Mouse (Mus musculus) hindbrain, postnatal 0 days (tissue): ENCODE data around the gene Mob4. TPM values are rescaled to one million over a fixed set of nuclear protein-coding genes. Genes with fewer than 3 reads are reported as not detected.
A peak's percentile ranks its signal among the peaks of the same experiment; 100 is the strongest.

Experiments used
- ATAC-seq: fragments of 200-750 bp; cut with Nextera tagmentation; 2 replicates; pipeline ENCODE4 v1.8.0; 2017; ENCODE audit warnings: mild to moderate bottlenecking, moderate TSS enrichment, moderate library complexity
- DNase-seq: peaks from one replicate; pipeline ENCODE4 v3.0.0-alpha.2; 2015; ENCODE audit warnings: low spot score
- H3K27ac ChIP-seq: fragments of 300-500 bp; sonication (generic); 2 replicates; pipeline ENCODE4 v1.5.1; 2014; ENCODE audit warnings: mild to moderate bottlenecking
- H3K27me3 ChIP-seq: fragments of 300-500 bp; sonication (generic); 2 replicates; pipeline ENCODE4 v1.6.1; 2014; ENCODE audit warnings: low read length, mixed read lengths; ENCODE audit not compliant: insufficient read depth
- H3K36me3 ChIP-seq: fragments of 300-500 bp; sonication (generic); 2 replicates; pipeline ENCODE4 v1.6.1; 2014; ENCODE audit warnings: low read length, mixed read lengths; ENCODE audit not compliant: insufficient read depth
- H3K4me1 ChIP-seq: fragments of 300-500 bp; sonication (generic); 2 replicates; pipeline ENCODE4 v1.6.1; 2014; ENCODE audit warnings: antibody characterized with exemption, low read length, mixed read lengths; ENCODE audit not compliant: insufficient read depth
- H3K4me2 ChIP-seq: fragments of 300-500 bp; sonication (generic); 2 replicates; pipeline ENCODE4 v1.6.1; 2014; ENCODE audit warnings: low read depth, mild to moderate bottlenecking, low read length, moderate library complexity, mixed read lengths
- H3K4me3 ChIP-seq: fragments of 300-500 bp; sonication (generic); 2 replicates; pipeline ENCODE4 v1.5.1; 2014; ENCODE audit warnings: low read length
- H3K9ac ChIP-seq: fragments of 300-500 bp; sonication (generic); replicated peaks from 2 replicates; pipeline ENCODE4 v1.6.1; 2014; ENCODE audit warnings: mild to moderate bottlenecking, low read length, moderate library complexity, mixed read lengths
- H3K9me3 ChIP-seq: fragments of 300-500 bp; sonication (generic); 2 replicates; pipeline ENCODE4 v1.6.1; 2016; ENCODE audit warnings: low read length, mixed read lengths
- CTCF ChIP-seq: IDR thresholded peaks from 2 replicates; pipeline ENCODE4 v1.5.1; 2016; ENCODE audit warnings: antibody characterized with exemption, control low read depth, low read depth
- WGBS: fragments of 180-500 bp; shearing (Covaris S2); extraction: QIAGEN DNeasy Blood & Tissue Kit; methylation state at CpG from one replicate; pipeline ENCODE4 v1.1.7; 2014; 5-methylcytosine and 5-hydroxymethylcytosine counted together
- polyA plus RNA-seq: library from polyadenylated mRNA; unstranded; fragments of >200 nt; fragmentation: Nextera tagmentation; extraction: Ambion mirVana; gene quantifications from 2 replicates; pipeline ENCODE4 v1.2.1, GENCODE M21; 2015
- total RNA-seq: library from RNA; depleted of rRNA; stranded (reverse); fragments of >200 nt; gene quantifications from 2 replicates; pipeline ENCODE4 v1.2.3, GENCODE M21; 2014; rRNA removed

Mob4 gene
- total and polyA plus RNA-seq, 2 experiments from 2014 or later, result 53.6 to 146 TPM

GRCm38 (mm10) chr1:55194064-55194915, 63.3 kb downstream of the Mob4 start:
- peak overlapping the region; percentile 35 for H3K4me2 ChIP-seq
- 26% methylated on average over 19 of the region's 19 CpGs for whole genome bisulfite sequencing
- no peaks in the 10 kb centered on the region for H3K9me3 ChIP-seq
- H3K4me1 ChIP-seq, result peaks cover 11% of the 10 kb centered on the region
- TF ChIP-seq CTCF, result no peak
- no peaks in the 10 kb centered on the region for H3K27me3 ChIP-seq
- 0 out of 2 replicates have a peak overlapping the region, but pooled peaks have one; percentile 6 for H3K9ac ChIP-seq
- peak overlapping the region; percentile 27 for H3K27ac ChIP-seq
- H3K4me3 ChIP-seq, result no peak overlapping the region; the same call in 1 of the 2 replicates
- no peaks in the 10 kb centered on the region for H3K36me3 ChIP-seq
- ATAC-seq (peak; percentile 43; the same call in 1 of the 2 replicates), DNase-seq (peak; percentile 59)

- Histone ChIP-seq H3K9me3 (no peaks in the 10 kb centered on the region), H3K4me1 (peaks cover 11% of the 10 kb centered on the region), H3K27ac (peak overlapping the region; percentile 27), H3K4me3 (no peak overlapping the region), H3K4me2 (peak overlapping the region; percentile 35; the same call in 1 of the 2 replicates), H3K9ac (no peak overlapping the region), H3K36me3 (no peaks in the 10 kb centered on the region), H3K27me3 (no peaks in the 10 kb centered on the region)
- TF ChIP-seq CTCF, result no peak
- DNase-seq (peak; percentile 62), ATAC-seq (no peak)
- WGBS, result 44% methylated on average over 4 of the region's 4 CpGs
Measured at GRCm38 (mm10) chr1:55195021-55195420, 64.0 kb downstream of the Mob4 start.

- no peak for ATAC-seq
- Histone ChIP-seq H3K27ac (no peak overlapping the region), H3K4me3 (no peak overlapping the region), H3K4me1 (peaks cover 11% of the 10 kb centered on the region), H3K4me2 (no peak overlapping the region), H3K9ac (no peak overlapping the region), H3K36me3 (no peaks in the 10 kb centered on the region), H3K27me3 (no peaks in the 10 kb centered on the region), H3K9me3 (no peaks in the 10 kb centered on the region)
- no peak for TF ChIP-seq CTCF
- 60% methylated on average over 6 of the region's 6 CpGs for WGBS
- no peak for DNase-seq
Measured at GRCm38 (mm10) chr1:55196327-55197003, 65.4 kb downstream of the Mob4 start.

- H3K27me3 ChIP-seq, result no peaks in the 10 kb centered on the region
- DNase-seq (no peak), ATAC-seq (no peak)
- H3K36me3 ChIP-seq, result no peaks in the 10 kb centered on the region
- H3K27ac ChIP-seq, result no peak overlapping the region
- no peak overlapping the region for H3K9ac ChIP-seq
- H3K4me3 ChIP-seq, result no peak overlapping the region
- peaks cover 14% of the 10 kb centered on the region for H3K4me1 ChIP-seq
- H3K9me3 ChIP-seq, result no peaks in the 10 kb centered on the region
- WGBS, result 28% methylated on average over 3 of the region's 3 CpGs
- TF ChIP-seq CTCF, result no peak
- H3K4me2 ChIP-seq, result no peak overlapping the region
Measured at GRCm38 (mm10) chr1:55198719-55199118, 67.7 kb downstream of the Mob4 start.

- Histone ChIP-seq H3K27ac (peak overlapping the region; percentile 58), H3K4me3 (no peak overlapping the region), H3K36me3 (no peaks in the 10 kb centered on the region), H3K27me3 (no peaks in the 10 kb centered on the region), H3K4me2 (peak overlapping the region; percentile 6; the same call in 1 of the 2 replicates), H3K9me3 (no peaks in the 10 kb centered on the region), H3K4me1 (peaks cover 4% of the 10 kb centered on the region; the same call in 1 of the 2 replicates), H3K9ac (no peak overlapping the region)
- 45% methylated on average over 18 of the region's 18 CpGs for WGBS
- ATAC-seq (peak; percentile 81), DNase-seq (peak; percentile 56)
- no peak for TF ChIP-seq CTCF
Measured at GRCm38 (mm10) chr1:55201850-55202752, 71.1 kb downstream of the Mob4 start.

Other genes with a start within 250 kb of the Mob4 start
- gene Ankrd44, start 204.8 kb upstream of the Mob4 start, total RNA-seq, result 41.9 and 82.9 TPM in 2 replicates
- gene Ankrd44, start 204.8 kb upstream of the Mob4 start, polyA plus RNA-seq, result 13.7 and 13.8 TPM in 2 replicates
- 141 and 306 TPM in 2 replicates for gene Sf3b1, start 103.8 kb upstream of the Mob4 start, total RNA-seq
- gene Sf3b1, start 103.8 kb upstream of the Mob4 start, polyA plus RNA-seq, result 261 and 279 TPM in 2 replicates
- gene Coq10b, start 78.5 kb upstream of the Mob4 start, total RNA-seq, result 12.3 and 15.1 TPM in 2 replicates
- 23.3 and 23.7 TPM in 2 replicates for gene Coq10b, start 78.5 kb upstream of the Mob4 start, polyA plus RNA-seq
- 64.3 and 65.2 TPM in 2 replicates for gene Hspe1, start 43.1 kb upstream of the Mob4 start, total RNA-seq
- gene Hspe1, start 43.1 kb upstream of the Mob4 start, polyA plus RNA-seq, result 284 and 309 TPM in 2 replicates
- 61.6 and 71.8 TPM in 2 replicates for gene Hspd1, start 43.0 kb upstream of the Mob4 start, total RNA-seq
- 248 and 253 TPM in 2 replicates for gene Hspd1, start 43.0 kb upstream of the Mob4 start, polyA plus RNA-seq
- gene Rftn2, start 95.6 kb downstream of the Mob4 start, total RNA-seq, result 11.2 and 14.2 TPM in 2 replicates
- 14.9 and 19.9 TPM in 2 replicates for gene Rftn2, start 95.6 kb downstream of the Mob4 start, polyA plus RNA-seq
- 9.3 and 10.6 TPM in 2 replicates for gene Mars2, start 105.9 kb downstream of the Mob4 start, total RNA-seq
- 2.4 and 2.6 TPM in 2 replicates for gene Mars2, start 105.9 kb downstream of the Mob4 start, polyA plus RNA-seq
- not detected in 2 replicates for gene Boll, start 232.2 kb downstream of the Mob4 start, total RNA-seq
- gene Boll, start 232.2 kb downstream of the Mob4 start, polyA plus RNA-seq, result 0.29 and 0.49 TPM in 2 replicates